Mouse (Mus musculus) left cerebral cortex, postnatal 14 days (tissue): ENCODE results near the gene Stt3a. TPM values are rescaled to one million over a fixed set of nuclear protein-coding genes. Genes with fewer than 3 reads are reported as not detected.

ENCODE experiments used
- DNase-seq, 2 experiments: peaks; one replicate each; pipeline ENCODE4 v3.0.0; 2021 to 2022; ENCODE audit warnings: low spot score in 2 of 2, mixed read lengths in 1 of 2
- intact Hi-C: fragments of 180-260 bp; cut with DNase I; formaldehyde crosslinking; loops from one replicate; pipeline ENCODE4 v1.15.1; 2025
- long read RNA-seq, 2 experiments: library from polyadenylated mRNA; stranded (forward); transcript quantifications; one replicate each; pipeline ENCODE4 v2.0.0; 2021
- total RNA-seq, 2 experiments: library from RNA; stranded (reverse); gene quantifications; 2 replicates each; pipeline ENCODE4 v1.2.3; 2021

Gene Stt3a
- total RNA-seq: 10 to 100 TPM; 63.1 to 67.8 TPM
- long read RNA-seq, experiment 1, full-length matches to known transcripts: 52 of 57 reads
- long read RNA-seq, experiment 1, partial matches to known transcripts: 4 of 57 reads
- long read RNA-seq, experiment 1, other reads (novel, unspliced or antisense): 1 of 57 reads
- long read RNA-seq, experiment 2, full-length matches to known transcripts: 39 of 46 reads
- long read RNA-seq, experiment 2, partial matches to known transcripts: 7 of 46 reads
- long read RNA-seq, experiment 2, other reads (novel, unspliced or antisense): 0 of 46 reads

DNA sequence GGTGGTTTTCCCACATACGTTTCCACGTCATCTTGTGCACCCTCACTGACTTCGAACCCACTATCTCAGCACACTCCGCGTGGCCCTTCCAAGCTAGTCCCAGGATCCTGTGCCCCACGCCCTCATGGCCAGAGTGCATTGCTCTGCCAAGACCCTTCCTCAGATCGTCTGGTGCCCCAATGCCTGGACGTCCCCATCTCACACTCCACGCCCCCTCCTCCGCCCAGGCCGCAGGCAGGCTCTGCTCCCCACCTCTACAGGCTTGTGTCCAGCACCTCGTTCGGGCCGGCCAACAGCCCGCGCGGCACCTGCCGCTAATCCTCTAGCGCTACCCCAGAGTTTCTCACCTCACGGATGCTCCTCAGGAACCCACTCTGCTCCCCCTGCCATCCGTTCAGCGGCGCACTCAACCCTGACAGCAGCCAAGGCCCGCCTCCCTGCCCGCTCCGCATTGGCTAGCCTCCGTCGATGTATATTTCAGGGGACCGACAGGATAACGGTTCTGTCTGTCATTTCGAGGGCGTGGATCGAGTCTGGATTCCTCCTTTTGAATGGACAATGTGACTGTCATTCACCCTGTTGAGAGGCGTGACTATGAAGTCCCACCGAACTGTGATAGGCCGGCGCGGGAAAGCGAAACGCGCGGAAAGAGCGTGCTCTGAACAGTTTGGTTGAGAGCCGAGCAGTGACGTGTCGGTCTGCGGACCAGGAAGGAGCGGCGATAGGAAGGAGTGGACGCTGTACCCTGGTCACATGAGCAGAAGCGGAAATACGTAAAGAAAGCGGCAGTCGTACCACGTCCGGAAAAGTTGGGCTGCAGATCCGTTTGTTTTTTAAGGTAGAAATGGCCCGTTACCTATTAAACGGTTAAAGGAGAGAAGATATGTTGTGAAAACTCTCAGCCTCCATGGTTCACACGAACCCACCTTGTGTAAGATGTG, at the start of gene Stt3a:
Gene Stt3a, minus strand, starts transcription at position 477 of the 941 bp plus-strand sequence.
- intact Hi-C loops: no loop called here
- peak; percentile 100 for DNase-seq

DNA sequence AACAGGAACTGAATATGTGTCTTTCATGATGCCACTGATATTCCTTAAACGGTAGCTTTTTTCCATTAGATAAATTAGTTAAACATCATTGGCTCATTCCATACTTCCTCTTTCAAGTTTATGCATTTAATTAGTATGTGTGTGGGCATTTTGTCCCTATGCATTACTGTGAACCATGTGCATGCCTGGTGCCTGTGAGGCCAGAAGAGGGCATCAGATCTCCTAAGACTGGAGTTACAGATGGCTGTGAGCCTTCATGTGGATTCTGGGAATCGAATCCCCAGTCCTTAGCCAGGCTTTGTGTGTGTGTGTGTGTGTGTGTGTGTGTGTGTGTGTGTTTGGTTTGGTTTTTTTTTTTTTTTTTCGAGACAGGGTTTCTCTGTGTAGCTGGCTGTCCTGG, 47.0 kb upstream of the Stt3a start:
- intact Hi-C loops: no loop called here
- no peak for DNase-seq

- DNase-seq: no peak
- intact Hi-C loops: no loop called here
Observed at GRCm38 (mm10) chr9:36808126-36808785, 40.8 kb upstream of the Stt3a start.

- DNase-seq: no peak
- intact Hi-C loops: no loop called here
Observed at GRCm38 (mm10) chr9:36805256-36805975, 37.9 kb upstream of the Stt3a start.

DNA sequence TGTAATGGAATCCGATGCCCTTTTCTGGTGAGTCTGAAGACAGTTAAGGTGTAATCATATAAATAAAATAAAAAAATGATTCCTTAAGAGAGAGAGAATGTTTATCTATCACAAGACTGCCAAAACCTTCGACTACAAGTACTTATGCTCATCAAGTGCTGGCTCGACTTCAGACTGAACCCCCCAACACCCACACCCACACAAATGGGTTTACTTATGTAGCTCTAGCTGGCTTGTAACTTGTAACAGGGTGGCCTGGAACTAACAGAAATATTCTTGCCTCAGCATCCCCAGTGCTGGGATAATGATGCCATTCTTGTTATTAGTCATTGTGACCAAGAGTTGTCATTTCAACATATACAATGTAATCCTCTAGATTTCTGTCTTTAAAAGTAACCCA, 36.4 kb upstream of the Stt3a start:
- DNase-seq: no peak
- intact Hi-C loops: no loop called here

GRCm38 (mm10) chr9:36803386-36803785, 35.9 kb upstream of the Stt3a start:
- intact Hi-C loops: no loop called here
- no peak for DNase-seq

- DNase-seq: no peak
- intact Hi-C loops: no loop called here
Observed at GRCm38 (mm10) chr9:36802951-36803350, 35.5 kb upstream of the Stt3a start.

- DNase-seq: no peak
- intact Hi-C loops: no loop called here
Observed at GRCm38 (mm10) chr9:36801961-36802360, 34.5 kb upstream of the Stt3a start.

DNA sequence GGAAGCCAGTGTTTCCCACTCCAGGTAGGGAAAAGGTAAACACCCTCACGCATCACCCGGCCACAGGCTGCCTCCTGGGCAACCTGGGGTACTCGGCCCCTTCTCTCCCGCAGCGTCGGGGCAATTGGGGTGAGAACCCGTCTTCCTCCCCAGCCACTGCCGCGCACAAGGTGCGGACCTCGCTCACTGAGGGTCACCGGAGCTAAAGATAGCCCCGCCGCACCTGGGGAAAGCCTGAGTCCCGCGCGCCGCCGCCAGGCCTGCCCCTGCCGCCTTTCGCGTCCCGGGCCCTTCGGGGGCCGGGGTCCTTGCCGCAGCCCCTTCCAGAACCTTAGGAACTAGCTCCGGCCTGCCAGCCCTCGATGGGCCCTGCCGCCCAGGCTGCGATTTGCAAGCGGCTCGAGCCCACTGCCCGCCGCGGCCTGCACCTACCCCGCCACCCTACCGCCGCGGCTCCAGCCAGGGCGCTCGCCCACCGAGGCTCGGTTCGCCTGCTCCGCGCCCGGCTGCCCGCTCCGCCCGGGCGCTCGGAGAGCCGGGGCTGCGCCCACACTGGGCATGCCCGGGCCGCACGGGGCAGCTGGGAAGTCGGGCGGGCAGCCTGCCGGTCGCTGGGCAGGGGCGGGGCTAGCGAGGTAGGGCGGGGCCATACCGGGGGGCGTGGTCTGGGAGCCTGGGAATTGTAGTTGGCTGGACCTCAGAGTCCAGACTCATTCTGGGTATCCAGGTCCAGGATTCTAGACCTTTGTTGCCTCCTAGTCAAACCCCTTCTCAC, 29.5 kb upstream of the Stt3a start, which contains the start of gene Ei24:
Gene Ei24, minus strand, starts transcription at position 613 of the 775 bp plus-strand sequence.
- intact Hi-C loops: loop anchor here (5.0 kb wide), 1 partner anchor 35 kb away; no protein-coding TSS in a partner anchor
- DNase-seq: peak; percentile 77 to 88

DNA sequence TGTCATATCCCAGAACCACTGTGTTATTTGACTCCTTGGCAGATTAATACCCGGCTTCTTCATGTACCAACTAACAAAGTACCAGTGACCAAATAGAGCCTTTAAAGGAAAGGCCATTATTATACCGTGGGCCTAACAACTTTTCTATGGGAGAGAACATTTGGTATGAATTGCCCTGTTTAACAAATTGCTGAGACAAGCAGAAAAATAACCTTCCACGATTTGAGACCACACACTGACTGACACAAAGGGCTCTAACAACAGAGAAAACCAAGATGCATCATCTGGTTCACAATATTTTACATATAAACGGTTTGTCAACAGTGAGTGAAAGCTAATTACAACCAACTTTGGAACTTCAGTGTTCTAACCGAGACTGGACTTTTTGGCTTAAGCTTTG, 28.7 kb upstream of the Stt3a start:
- intact Hi-C loops: loop anchor here (5.0 kb wide), 1 partner anchor 36 kb away; no protein-coding TSS in a partner anchor
- no peak for DNase-seq

DNA sequence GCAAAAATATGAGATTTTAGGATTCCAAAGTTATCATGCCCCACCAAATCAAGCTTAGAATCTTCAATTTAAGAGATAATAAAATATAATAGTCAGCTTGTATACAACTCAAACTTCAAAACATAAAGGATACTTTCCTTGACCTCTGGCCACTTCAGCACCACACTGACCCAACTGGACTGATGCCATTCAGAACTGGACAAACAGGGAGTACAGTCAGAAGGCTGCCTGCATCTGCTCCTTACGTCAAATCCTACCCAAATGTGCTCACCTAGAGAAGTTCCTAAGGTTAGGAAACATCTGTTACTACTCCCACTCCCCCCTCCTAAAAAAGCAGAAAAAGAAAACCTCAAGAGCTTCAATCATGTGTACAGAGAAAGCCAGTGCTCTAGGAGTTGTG, 28.1 kb upstream of the Stt3a start:
- intact Hi-C loops: loop anchor here (5.0 kb wide), 1 partner anchor 37 kb away; no protein-coding TSS in a partner anchor
- DNase-seq: no peak

- intact Hi-C loops: no loop called here
Observed at GRCm38 (mm10) chr9:36794487-36794886, 27.0 kb upstream of the Stt3a start.

GRCm38 (mm10) chr9:36792191-36792590, 24.7 kb upstream of the Stt3a start:
- DNase-seq: no peak
- intact Hi-C loops: no loop called here

More at GRCm38 (mm10) chr9:36794487-36794886, 27.0 kb upstream of the Stt3a start:
- no peak for DNase-seq

GRCm38 (mm10) chr9:36783921-36784320, 16.4 kb upstream of the Stt3a start:
- DNase-seq: no peak
- intact Hi-C loops: no loop called here

- intact Hi-C loops: no loop called here
- DNase-seq: no peak
Observed at GRCm38 (mm10) chr9:36769048-36769413, 1.6 kb upstream of the Stt3a start.

GRCm38 (mm10) chr9:36768156-36769047, 923 bp upstream of the Stt3a start:
- DNase-seq: peak; percentile 40 to 48
- intact Hi-C loops: no loop called here

DNA sequence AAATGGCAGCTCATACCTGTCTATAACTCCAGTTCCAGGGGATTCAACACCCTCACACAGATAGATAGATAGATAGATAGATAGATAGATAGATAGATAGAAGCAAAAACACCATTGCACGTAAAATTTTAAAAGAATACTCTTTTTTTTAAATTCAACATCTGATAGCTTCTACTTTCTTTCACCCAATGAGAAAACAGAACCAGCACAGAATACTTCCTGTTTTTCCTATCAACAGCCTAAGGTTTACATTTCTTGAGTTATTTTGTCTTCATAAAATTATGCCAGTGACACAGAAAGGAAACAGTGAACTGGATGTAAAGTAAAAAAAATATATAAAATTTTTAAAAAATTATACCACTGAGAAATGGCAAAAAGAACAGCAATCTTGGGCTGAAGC, 3.1 kb downstream of the Stt3a start:
- intact Hi-C loops: no loop called here
- no peak for DNase-seq
